In genomic region chr5:139945715-139946364, GRCm38 (mm10) we compare ENCODE assay signal across 11 mouse cellular contexts. TPM values are rescaled to one million over a fixed set of nuclear protein-coding genes. Genes with fewer than 3 reads are reported as not detected.
DNase-seq lines count a peak whose midpoint lies in the region; ATAC-seq and TF ChIP-seq lines count a peak whose summit lies in the region.
"Had no signal": no experiment of that assay in that cellular context is flagged by ENCODE, and none has a peak within 500 bp of the region (broad histone marks: within the 10 kb centered on the region; RNA-seq: fewer than 3 reads in every experiment).

No protein-coding gene starts in this region.

- H3K27ac ChIP-seq in hindbrain, embryonic 13.5 days, result no peak overlapping the region
- H3K27ac ChIP-seq in hindbrain, postnatal 0 days, result no peak overlapping the region
- H3K27ac ChIP-seq: limb, embryonic 15.5 days had no signal

- no peak for TF ChIP-seq CTCF in hindbrain, postnatal 0 days (IDR thresholded peaks at IDR 0.05; ENCODE audit: low read depth)

- 0 out of 2 replicates have a peak, but pooled peaks cover 3% of the 10 kb centered on the region for H3K27me3 ChIP-seq in hindbrain, embryonic 13.5 days
- H3K27me3 ChIP-seq in hindbrain, postnatal 0 days (ENCODE audit: insufficient read depth, low read length), result no peaks in the 10 kb centered on the region

- H3K9me3 ChIP-seq in hindbrain, embryonic 13.5 days, result no peaks in the 10 kb centered on the region
- H3K9me3 ChIP-seq in hindbrain, postnatal 0 days (ENCODE audit: low read length), result no peaks in the 10 kb centered on the region
- H3K9me3 ChIP-seq: limb, embryonic 15.5 days had no signal

- ATAC-seq in hindbrain, embryonic 13.5 days (ENCODE audit: low FRiP score), result no peak
- no peak for ATAC-seq in hindbrain, postnatal 0 days

- 0 out of 2 replicates have a peak overlapping the region, but pooled peaks have one; percentile 29 for H3K9ac ChIP-seq in hindbrain, embryonic 13.5 days
- H3K9ac ChIP-seq in hindbrain, postnatal 0 days (replicated peaks; ENCODE audit: low read length), result no peak overlapping the region
- H3K9ac ChIP-seq: limb, embryonic 15.5 days had no signal

- H3K4me3 ChIP-seq in hindbrain, embryonic 13.5 days, result no peak overlapping the region
- no peak overlapping the region for H3K4me3 ChIP-seq in hindbrain, postnatal 0 days (ENCODE audit: low read length)
- H3K4me3 ChIP-seq: limb, embryonic 15.5 days had no signal

- DNase-seq in hindbrain, postnatal 0 days (ENCODE audit: low spot score), result no peak
- DNase-seq in brain, adult 2 months (ENCODE audit: low read depth, low spot score), result peak; percentile 43
- DNase-seq in cerebellum, postnatal 10 days, result peak; percentile 57 to 68
- peak; percentile 28 for DNase-seq in kidney, postnatal 10 days
- DNase-seq in embryo, embryonic 10 days (ENCODE audit: low spot score), result no peak
- no peak for DNase-seq in right cerebral cortex, postnatal 25 days
- DNase-seq: embryo, embryonic 11 days; gastrocnemius, postnatal 36 days; lung, postnatal 4 days had no signal

- no peak overlapping the region for H3K4me2 ChIP-seq in hindbrain, embryonic 13.5 days
- H3K4me2 ChIP-seq in hindbrain, postnatal 0 days (ENCODE audit: low read depth, low read length), result no peak overlapping the region
- H3K4me2 ChIP-seq: limb, embryonic 15.5 days had no signal

- WGBS in hindbrain, embryonic 13.5 days, result 74% methylated on average over 12 of the region's 12 CpGs
- WGBS in hindbrain, postnatal 0 days, result 62% methylated on average over 12 of the region's 12 CpGs

- peaks cover 41% of the 10 kb centered on the region for H3K4me1 ChIP-seq in hindbrain, embryonic 13.5 days (replicated peaks)
- H3K4me1 ChIP-seq in hindbrain, postnatal 0 days (ENCODE audit: insufficient read depth, low read length), result peaks cover 6% of the 10 kb centered on the region; the same call in 1 of the 2 replicates

- no peaks in the 10 kb centered on the region for H3K36me3 ChIP-seq in hindbrain, embryonic 13.5 days
- no peaks in the 10 kb centered on the region for H3K36me3 ChIP-seq in hindbrain, postnatal 0 days (ENCODE audit: insufficient read depth, low read length)
- H3K36me3 ChIP-seq: limb, embryonic 15.5 days had no signal

RNA-seq across cellular contexts. Expression of gene Elfn1, which starts 38.1 kb away (rescaled TPM):
- polyA plus RNA-seq in hindbrain, embryonic 13.5 days (2015; fragmentation: Nextera tagmentation; extraction: Ambion mirVana), result 1.3 and 1.4 TPM in 2 replicates
- 26.0 and 45.1 TPM in 2 replicates for total RNA-seq in hindbrain, postnatal 0 days (2014; rRNA removed)
- 2.3 and 3.3 TPM in 2 replicates for polyA plus RNA-seq in hindbrain, postnatal 0 days (2015; fragmentation: Nextera tagmentation; extraction: Ambion mirVana)
- total RNA-seq: gastrocnemius, postnatal 36 days had no signal

Comparison
In these comparisons a context has a peak if more than half of its experiments do, and no peak if none do; other contexts are left out.
1. DNase-seq: peak in brain, adult 2 months (single experiment), cerebellum, postnatal 10 days (2 of 2) and kidney, postnatal 10 days (single experiment); none in hindbrain, postnatal 0 days (single experiment), embryo, embryonic 10 days (single experiment) and right cerebral cortex, postnatal 25 days (single experiment).